Mouse (Mus musculus) bone marrow, adult 2 months (tissue): ENCODE data around the gene Gsn.

Source experiments
- CTCF ChIP-seq: fragments of 200-500 bp; IDR thresholded peaks from 2 replicates; pipeline ENCODE4 v1.5.1; 2011; ENCODE audit warnings: low read length, control low read depth; ENCODE audit not compliant: control insufficient read depth, insufficient read depth
- POLR2A ChIP-seq: fragments of 200-500 bp; IDR thresholded peaks from 2 replicates; pipeline ENCODE4 v1.6.1; 2011; ENCODE audit warnings: low read depth, mild to moderate bottlenecking, control low read depth, low read length, borderline replicate concordance; ENCODE audit not compliant: control insufficient read depth

- TF ChIP-seq CTCF (no peak), POLR2A (no peak)
Observed at GRCm38 (mm10) chr2:35213345-35213910, 42.8 kb upstream of the Gsn start.
